18 mouse cellular contexts compared by ENCODE assay signal in the genomic region with DNA sequence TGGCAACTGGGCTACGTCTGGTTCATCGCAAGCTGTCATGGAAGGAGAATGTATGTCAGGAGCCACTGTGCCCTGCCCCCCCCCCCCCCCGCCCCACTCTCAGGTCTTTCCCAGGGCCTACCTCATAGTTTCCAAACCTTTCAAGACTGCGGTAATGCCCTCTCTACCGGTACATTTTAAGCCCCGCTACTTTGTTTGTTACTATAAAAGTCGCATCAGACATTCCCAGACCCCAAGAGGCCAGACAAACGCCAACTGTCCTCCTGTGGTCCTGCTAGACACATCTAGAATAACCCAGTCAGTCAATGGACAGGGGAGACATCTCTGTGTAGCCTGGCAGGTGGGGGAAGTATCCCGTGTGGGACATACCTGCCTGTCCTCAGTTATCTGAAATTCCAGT. TPM values are rescaled to one million over a fixed set of nuclear protein-coding genes. Genes with fewer than 3 reads are reported as not detected.
DNase-seq lines count a peak whose midpoint lies in the region; ATAC-seq and TF ChIP-seq lines count a peak whose summit lies in the region.
"Had no signal": no experiment of that assay in that cellular context is flagged by ENCODE, and none has a peak within 500 bp of the region (broad histone marks: within the 10 kb centered on the region; RNA-seq: fewer than 3 reads in every experiment).

No protein-coding gene starts in this region.

- ATAC-seq in heart, embryonic 14.5 days (ENCODE audit: insufficient number of reproducible peaks, insufficient read depth, low FRiP score, low read depth) = no peak
- ATAC-seq in kidney, embryonic 15.5 days (replicated peaks; ENCODE audit: low FRiP score) = no peak
- ATAC-seq in kidney, embryonic 14.5 days (ENCODE audit: low FRiP score, low TSS enrichment) = no peak
- no peak for ATAC-seq in midbrain, embryonic 11.5 days (ENCODE audit: low FRiP score)
- ATAC-seq: midbrain, embryonic 13.5 days had no signal

- TF ChIP-seq CTCF in CH12.LX (conservative IDR thresholded peaks at IDR 0.05 in 1 of 2, IDR thresholded peaks at IDR 0.05 in 1 of 2; ENCODE audit: low read depth in 2 of 2, low read length in 2 of 2) = no peak

- no peak overlapping the region for H3K4me3 ChIP-seq in heart, embryonic 14.5 days (ENCODE audit: control insufficient read depth in 1 of 2, insufficient read depth in 1 of 2, low read depth in 1 of 2, low read length in 2 of 2)
- no peak overlapping the region for H3K4me3 ChIP-seq in kidney, embryonic 15.5 days (replicated peaks)
- no peak overlapping the region for H3K4me3 ChIP-seq in kidney, embryonic 14.5 days (ENCODE audit: low read length)
- no peak overlapping the region for H3K4me3 ChIP-seq in CH12.LX (replicated peaks in 1 of 3; ENCODE audit: low read depth in 2 of 3, low read length in 2 of 3, poor library complexity in 1 of 3)
- H3K4me3 ChIP-seq in brown adipose tissue, adult 24 weeks (ENCODE audit: insufficient read depth, low read depth, low read length) = no peak overlapping the region
- H3K4me3 ChIP-seq in midbrain, embryonic 11.5 days (ENCODE audit: low read depth, low read length) = no peak overlapping the region
- H3K4me3 ChIP-seq: forebrain, embryonic 12.5 days; limb, embryonic 12.5 days; lung, embryonic 15.5 days; midbrain, embryonic 13.5 days; neural tube, embryonic 12.5 days had no signal

- no peak for DNase-seq in heart, adult 8-10 months (ENCODE audit: low spot score)
- DNase-seq in CH12.LX (ENCODE audit: extremely low read depth) = no peak
- DNase-seq in midbrain, embryonic 11.5 days (ENCODE audit: low spot score, missing footprints) = no peak
- DNase-seq: cerebellum, adult 8-10 months; gastrocnemius, postnatal 10 days; kidney, postnatal 10 days; lung, postnatal 4 days; right cerebral cortex, postnatal 4 days had no signal

- H3K79me2 ChIP-seq in CH12.LX (replicated peaks; ENCODE audit: control insufficient read depth, extremely low read depth, insufficient read depth, poor library complexity, severe bottlenecking) = 0 out of 2 replicates have a peak, but pooled peaks cover 2% of the 10 kb centered on the region

- TF ChIP-seq EP300 in CH12.LX (IDR thresholded peaks at IDR 0.05; ENCODE audit: low read length) = no peak

- H3K9me3 ChIP-seq in heart, embryonic 14.5 days (ENCODE audit: control insufficient read depth, low read length) = no peaks in the 10 kb centered on the region
- H3K9me3 ChIP-seq in kidney, embryonic 15.5 days (replicated peaks) = no peaks in the 10 kb centered on the region
- no peaks in the 10 kb centered on the region for H3K9me3 ChIP-seq in kidney, embryonic 14.5 days (ENCODE audit: control insufficient read depth, low read length)
- H3K9me3 ChIP-seq in CH12.LX (replicated peaks; ENCODE audit: low read length) = no peaks in the 10 kb centered on the region
- H3K9me3 ChIP-seq in midbrain, embryonic 11.5 days (ENCODE audit: control insufficient read depth, low read length) = no peaks in the 10 kb centered on the region
- H3K9me3 ChIP-seq: forebrain, embryonic 12.5 days; limb, embryonic 12.5 days; lung, embryonic 15.5 days; midbrain, embryonic 13.5 days; neural tube, embryonic 12.5 days had no signal

- H3K27ac ChIP-seq in heart, embryonic 14.5 days (replicated peaks in 1 of 2; ENCODE audit: control insufficient read depth in 1 of 2, insufficient read depth in 1 of 2, low read depth in 2 of 2, low read length in 2 of 2) = peak overlapping the region in 1 of 2 experiments; percentile 62; a peak in 2 of 4 replicates
- peak overlapping the region; percentile 56 for H3K27ac ChIP-seq in kidney, embryonic 15.5 days
- no peak overlapping the region for H3K27ac ChIP-seq in kidney, embryonic 14.5 days (ENCODE audit: low read depth, low read length)
- peak overlapping the region; percentile 29 for H3K27ac ChIP-seq in CH12.LX (ENCODE audit: insufficient read depth, low read depth)
- peak overlapping the region; percentile 75 for H3K27ac ChIP-seq in brown adipose tissue, adult 24 weeks (replicated peaks; ENCODE audit: low read depth, low read length)
- no peak overlapping the region for H3K27ac ChIP-seq in midbrain, embryonic 11.5 days (ENCODE audit: low read depth, low read length)
- H3K27ac ChIP-seq: forebrain, embryonic 12.5 days; limb, embryonic 12.5 days; liver, embryonic 14.5 days; lung, embryonic 15.5 days; midbrain, embryonic 13.5 days; neural tube, embryonic 12.5 days had no signal

- in situ Hi-C loops in CH12.LX (cut with MboI; ENCODE audit: low pct_ligation_motif_present, low pct_unique_long_range_greater_than_20kb, low sequenced_read_pairs) = no loop called here

- dilution Hi-C loops in CH12.LX (cut with MboI; ENCODE audit: extremely low pct_ligation_motif_present, extremely low pct_unique_long_range_greater_than_20kb, low sequenced_read_pairs) = no loop called here

- 40% methylated on average over 8 of the region's 9 CpGs for WGBS in heart, embryonic 14.5 days
- 85% methylated on average over 8 of the region's 9 CpGs for WGBS in kidney, embryonic 15.5 days
- 86% methylated on average over 8 of the region's 9 CpGs for WGBS in kidney, embryonic 14.5 days
- 96% methylated on average over 8 of the region's 9 CpGs for WGBS in midbrain, embryonic 11.5 days

- H3K36me3 ChIP-seq in heart, embryonic 14.5 days (ENCODE audit: control insufficient read depth, insufficient read depth, low read length) = no peaks in the 10 kb centered on the region
- H3K36me3 ChIP-seq in kidney, embryonic 15.5 days = peaks cover 6% of the 10 kb centered on the region; the same call in 1 of the 2 replicates
- no peaks in the 10 kb centered on the region for H3K36me3 ChIP-seq in kidney, embryonic 14.5 days (ENCODE audit: control insufficient read depth, insufficient read depth, low read length)
- H3K36me3 ChIP-seq in CH12.LX (replicated peaks in 1 of 2; ENCODE audit: control insufficient read depth in 1 of 2, insufficient read depth in 1 of 2, low read length in 1 of 2) = peaks cover 6 to 53% of the 10 kb centered on the region in 2 experiments
- H3K36me3 ChIP-seq in midbrain, embryonic 11.5 days (ENCODE audit: control insufficient read depth, insufficient read depth, low read length) = no peaks in the 10 kb centered on the region
- H3K36me3 ChIP-seq: forebrain, embryonic 12.5 days; lung, embryonic 15.5 days; midbrain, embryonic 13.5 days; neural tube, embryonic 12.5 days had no signal

- TF ChIP-seq POLR2A in CH12.LX (IDR thresholded peaks at IDR 0.05; ENCODE audit: low read depth, low read length) = no peak

- H3K27me3 ChIP-seq in heart, embryonic 14.5 days (ENCODE audit: control insufficient read depth, insufficient read depth, low read length) = no peaks in the 10 kb centered on the region
- no peaks in the 10 kb centered on the region for H3K27me3 ChIP-seq in kidney, embryonic 15.5 days
- H3K27me3 ChIP-seq in kidney, embryonic 14.5 days (ENCODE audit: control insufficient read depth, insufficient read depth, low read length) = no peaks in the 10 kb centered on the region
- no peaks in the 10 kb centered on the region for H3K27me3 ChIP-seq in CH12.LX (replicated peaks)
- H3K27me3 ChIP-seq in midbrain, embryonic 11.5 days (ENCODE audit: control insufficient read depth, insufficient read depth, low read length) = no peaks in the 10 kb centered on the region
- H3K27me3 ChIP-seq: forebrain, embryonic 12.5 days; limb, embryonic 12.5 days; lung, embryonic 15.5 days; midbrain, embryonic 13.5 days; neural tube, embryonic 12.5 days had no signal

- no peak overlapping the region for H3K9ac ChIP-seq in heart, embryonic 14.5 days (ENCODE audit: low read length)
- no peak overlapping the region for H3K9ac ChIP-seq in kidney, embryonic 15.5 days
- no peak overlapping the region for H3K9ac ChIP-seq in kidney, embryonic 14.5 days (ENCODE audit: low read depth, low read length)
- no peak overlapping the region for H3K9ac ChIP-seq in CH12.LX (ENCODE audit: insufficient read depth, low read depth)
- no peak overlapping the region for H3K9ac ChIP-seq in midbrain, embryonic 11.5 days (ENCODE audit: low read length)
- H3K9ac ChIP-seq: forebrain, embryonic 12.5 days; limb, embryonic 12.5 days; liver, embryonic 14.5 days; lung, embryonic 15.5 days; midbrain, embryonic 13.5 days; neural tube, embryonic 12.5 days had no signal

- peaks cover 45 to 57% of the 10 kb centered on the region in 2 experiments for H3K4me1 ChIP-seq in heart, embryonic 14.5 days (ENCODE audit: control insufficient read depth in 2 of 2, insufficient read depth in 2 of 2, low read length in 2 of 2)
- peaks cover 61% of the 10 kb centered on the region for H3K4me1 ChIP-seq in kidney, embryonic 15.5 days
- H3K4me1 ChIP-seq in kidney, embryonic 14.5 days (ENCODE audit: control insufficient read depth, insufficient read depth, low read length) = peaks cover 41% of the 10 kb centered on the region
- peaks cover 44 to 77% of the 10 kb centered on the region in 2 experiments for H3K4me1 ChIP-seq in CH12.LX (ENCODE audit: control insufficient read depth in 1 of 2, insufficient read depth in 2 of 2)
- peaks cover 64% of the 10 kb centered on the region for H3K4me1 ChIP-seq in brown adipose tissue, adult 24 weeks (ENCODE audit: control insufficient read depth, insufficient read depth, insufficient read length, low read length)
- no peaks in the 10 kb centered on the region for H3K4me1 ChIP-seq in midbrain, embryonic 11.5 days (ENCODE audit: control insufficient read depth, insufficient read depth, low read length)

- no peak for TF ChIP-seq RAD21 in CH12.LX (IDR thresholded peaks at IDR 0.05; ENCODE audit: low read depth, low read length)

- peak overlapping the region; percentile 21; the same call in 1 of the 2 replicates for H3K4me2 ChIP-seq in heart, embryonic 14.5 days (ENCODE audit: low read length)
- no peak overlapping the region for H3K4me2 ChIP-seq in kidney, embryonic 15.5 days
- H3K4me2 ChIP-seq in kidney, embryonic 14.5 days (replicated peaks; ENCODE audit: low read depth, low read length) = no peak overlapping the region
- H3K4me2 ChIP-seq in CH12.LX (ENCODE audit: insufficient read depth, low read depth, poor library complexity, severe bottlenecking) = peak overlapping the region; percentile 17; the same call in 1 of the 2 replicates
- no peak overlapping the region for H3K4me2 ChIP-seq in midbrain, embryonic 11.5 days
- H3K4me2 ChIP-seq: forebrain, embryonic 12.5 days; limb, embryonic 12.5 days; lung, embryonic 15.5 days; midbrain, embryonic 13.5 days; neural tube, embryonic 12.5 days had no signal

TF ChIP-seq in CH12.LX, 34 proteins besides CTCF, POLR2A, EP300 and RAD21 (continues in another document):
- peak; percentile 59 for TF ChIP-seq ETS1 (conservative IDR thresholded peaks at IDR 0.05; ENCODE audit: low read depth, low read length)

RNA-seq across cellular contexts. Expression of gene Itpkb, which starts 28.2 kb away (rescaled TPM):
- polyA plus RNA-seq in heart, embryonic 14.5 days (2014; fragmentation: Nextera tagmentation; extraction: Ambion mirVana) = 5.5 and 5.6 TPM in 2 replicates
- 10 to 100 TPM; 40.9 to 59.4 (median 57.3) TPM for total RNA-seq in heart, adult 8-10 months (2022)
- polyA plus RNA-seq in kidney, embryonic 15.5 days (2015; fragmentation: Nextera tagmentation; extraction: Ambion mirVana) = 8.8 and 9.4 TPM in 2 replicates
- 7.3 and 7.7 TPM in 2 replicates for polyA plus RNA-seq in kidney, embryonic 14.5 days (2014; fragmentation: Nextera tagmentation; extraction: Ambion mirVana)
- 8.4 and 10.6 TPM in 2 replicates for total RNA-seq in CH12.LX (2012; rRNA removed)
- 3.9 and 4.2 TPM in 2 replicates for total RNA-seq in CH12.LX (2014; rRNA removed)
- 13.5 and 14.4 TPM in 2 replicates for polyA plus RNA-seq in CH12.LX (2012; ENCODE audit: insufficient read length, low read depth)
- polyA plus RNA-seq in brown adipose tissue, adult 24 weeks (2012; ENCODE audit: insufficient read depth, insufficient read length, missing spikeins) = 15.8 and 21.6 TPM in 2 replicates
- 1.9 and 2.0 TPM in 2 replicates for polyA plus RNA-seq in midbrain, embryonic 11.5 days (2014; fragmentation: Nextera tagmentation; extraction: Ambion mirVana)

Comparison
In these comparisons a context has a peak if more than half of its experiments do, and no peak if none do; other contexts are left out.
1. H3K27ac ChIP-seq: peak in kidney, embryonic 15.5 days (single experiment), CH12.LX (single experiment) and brown adipose tissue, adult 24 weeks (single experiment); none in kidney, embryonic 14.5 days (single experiment) and midbrain, embryonic 11.5 days (single experiment).
2. H3K4me2 ChIP-seq: peak in heart, embryonic 14.5 days (single experiment) and CH12.LX (single experiment); none in kidney, embryonic 15.5 days (single experiment), kidney, embryonic 14.5 days (single experiment) and midbrain, embryonic 11.5 days (single experiment).